Mouse (Mus musculus): ENCODE measurements around the gene Pfas.
"Not testable (repeated sequence)": the region's sequence is repeated elsewhere in the genome, so short reads cannot be mapped to it uniquely, and the experiment has no call there.

The Pfas gene

DNA sequence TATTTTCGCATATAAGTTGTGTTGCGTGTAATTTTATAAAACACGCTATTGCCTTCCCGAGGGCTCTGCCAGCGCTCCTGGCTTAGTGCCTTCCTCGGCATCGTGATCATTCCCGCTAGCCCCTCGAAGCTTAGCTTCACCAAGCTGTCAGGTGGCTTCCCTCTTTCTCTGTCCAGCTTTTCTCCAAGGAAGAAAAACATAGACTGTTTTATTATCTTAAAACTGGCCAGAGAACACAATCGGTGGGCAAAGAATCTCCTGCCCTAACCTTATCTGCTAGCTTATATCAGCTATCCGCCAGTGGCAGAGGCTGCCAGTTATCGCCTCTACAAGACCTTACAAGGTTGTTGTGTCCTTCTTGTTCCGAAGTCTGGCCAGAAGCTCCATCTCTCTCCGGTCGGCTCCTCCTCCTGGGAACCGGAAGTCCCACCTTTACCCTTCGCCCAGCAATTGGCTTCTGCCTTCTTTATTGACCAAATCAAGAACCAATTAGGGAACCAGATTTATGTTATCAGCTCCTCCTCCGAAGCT, 3.9 kb upstream of the Pfas start:
- DNase-seq, result peak; percentile 89 to 92

DNA sequence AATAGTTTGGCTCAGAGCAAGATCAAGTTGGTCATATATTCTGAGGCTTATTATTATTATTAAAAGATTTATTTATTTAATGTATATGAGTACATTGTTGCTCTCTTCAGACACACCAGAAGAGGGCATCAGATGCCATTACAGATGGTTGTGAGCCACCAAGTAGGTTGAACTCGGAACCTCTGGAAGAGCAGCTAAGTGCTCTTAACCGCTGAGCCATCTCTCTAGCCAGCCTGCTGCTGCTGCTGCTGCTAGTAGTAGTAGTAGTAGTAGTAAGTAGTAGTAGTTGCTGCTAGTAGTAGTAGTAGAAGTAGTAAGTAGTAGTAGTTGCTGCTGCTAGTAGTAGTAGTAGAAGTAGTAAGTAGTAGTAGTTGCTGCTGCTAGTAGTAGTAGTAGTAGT, 3.2 kb upstream of the Pfas start:
- not testable (repeated sequence) for DNase-seq

DNA sequence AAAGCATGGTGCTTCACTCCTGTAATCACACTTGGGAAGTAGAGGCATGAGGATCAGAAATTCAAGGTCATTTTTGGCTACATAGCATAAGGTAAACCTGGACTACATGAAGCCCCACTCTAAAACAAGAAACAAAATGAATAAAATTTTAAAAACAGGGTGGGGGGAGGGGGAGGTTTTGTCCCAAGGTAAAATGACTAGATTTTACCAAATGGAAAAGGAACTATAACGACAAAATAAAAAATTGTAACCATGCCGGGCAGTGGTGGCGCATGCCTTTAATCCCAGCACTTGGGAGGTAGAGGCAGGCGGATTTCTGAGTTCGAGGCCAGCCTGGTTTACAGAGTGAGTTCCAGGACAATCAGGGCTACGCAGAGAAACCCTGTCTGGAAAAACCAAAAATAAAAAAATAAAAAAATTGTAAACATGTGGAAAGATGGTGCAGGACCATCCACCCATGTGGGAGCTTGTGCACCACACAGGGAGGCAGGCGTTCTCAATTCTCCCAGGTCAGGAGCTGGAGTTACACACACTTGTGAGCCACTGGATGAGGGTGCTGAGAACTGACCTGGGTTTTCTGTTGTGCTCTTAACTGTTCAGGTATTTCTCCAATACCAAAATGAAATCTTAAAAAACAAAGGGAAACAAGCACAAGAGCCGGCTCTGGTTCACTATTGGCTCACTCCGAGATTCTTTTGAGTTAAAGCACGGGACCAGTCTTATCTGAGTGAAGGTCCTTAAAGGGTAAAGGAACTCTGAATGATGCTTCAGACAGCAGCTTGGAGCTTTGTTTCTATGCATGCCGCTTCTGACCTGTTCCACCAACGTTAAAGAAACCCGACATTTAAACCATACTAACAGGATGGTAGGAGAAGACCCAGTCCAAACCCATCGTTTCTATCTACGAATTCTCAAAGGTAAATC, 2.4 kb upstream of the Pfas start:
- DNase-seq, result no peak

DNA sequence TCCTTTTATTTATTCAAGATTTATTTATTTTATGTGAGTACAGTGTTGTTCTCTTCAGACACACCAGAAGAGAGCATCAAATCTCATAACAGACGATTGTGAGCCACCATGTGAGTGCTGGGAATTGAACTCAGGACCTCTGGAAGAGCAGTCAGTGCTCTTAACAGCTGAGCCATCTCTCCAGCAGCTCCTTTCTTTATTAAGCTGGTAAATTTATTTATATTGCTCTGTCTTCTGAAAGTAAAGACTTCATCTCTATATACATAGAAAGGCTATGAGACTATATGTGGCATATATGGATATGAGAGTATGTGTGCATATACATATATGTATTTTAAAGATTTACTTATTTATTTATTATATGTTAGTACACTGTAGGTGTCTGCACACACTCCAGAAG, 1.2 kb upstream of the Pfas start:
- DNase-seq, result no peak

DNA sequence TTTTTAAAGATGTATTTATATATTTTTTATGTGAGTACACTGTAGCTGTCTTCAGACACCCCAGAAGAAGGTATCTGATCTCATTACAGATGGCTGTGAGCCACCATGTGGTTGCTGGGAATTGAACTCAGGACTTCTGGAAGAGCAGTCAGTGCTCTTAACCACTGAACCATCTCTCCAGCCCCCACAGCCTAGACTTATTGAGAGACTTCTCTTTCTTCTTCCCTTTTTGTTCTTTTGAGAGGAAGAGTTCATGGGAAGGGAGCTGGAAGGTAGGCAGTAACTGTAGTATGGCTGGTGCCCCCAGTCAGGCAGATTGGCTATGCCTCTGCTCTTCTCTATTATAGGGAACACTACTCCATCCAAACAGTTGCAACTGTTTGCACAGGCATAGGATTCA, 1.7 kb downstream of the Pfas start:
- not testable (repeated sequence) for DNase-seq

DNA sequence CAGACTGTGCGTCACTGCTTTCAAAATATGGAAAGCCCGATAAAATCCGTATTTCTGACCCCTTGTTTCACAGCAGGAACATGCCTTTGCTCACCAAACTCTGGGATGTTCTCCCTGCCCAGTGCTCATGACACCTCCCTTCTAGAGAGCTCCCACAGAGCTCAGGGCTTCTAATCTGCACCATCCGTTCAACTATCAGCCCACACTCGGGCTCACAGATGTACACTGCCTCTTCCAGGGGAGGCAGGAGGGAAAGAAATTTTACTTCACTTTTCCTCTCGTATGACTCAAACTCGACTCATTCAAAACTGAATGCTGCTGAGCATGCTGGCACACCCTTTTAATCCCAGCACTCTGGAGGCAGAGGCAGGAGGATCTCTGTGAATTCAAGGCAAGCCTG, 3.1 kb downstream of the Pfas start:
- DNase-seq, result no peak

DNA sequence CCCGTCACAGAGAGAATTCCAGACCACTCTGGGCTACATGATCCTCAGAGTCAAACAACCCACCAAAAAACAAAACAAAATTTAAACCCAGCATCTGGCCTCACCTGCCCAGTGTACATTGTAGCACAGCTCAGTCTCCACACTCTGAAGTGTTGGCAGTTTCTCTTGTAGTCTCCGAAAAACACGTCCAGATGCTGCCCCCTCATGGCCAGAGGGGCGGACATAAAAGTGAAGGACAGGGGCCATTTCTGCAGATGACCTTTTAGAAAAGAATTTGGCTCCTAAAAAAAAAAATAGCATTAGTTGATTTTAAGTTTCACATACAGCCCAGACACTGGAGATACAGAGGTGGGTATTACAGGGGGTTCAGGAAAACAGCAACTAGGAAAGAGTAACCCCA, 4.7 kb downstream of the Pfas start:
- peak in 1 of 2 experiments; percentile 42 for DNase-seq

DNA sequence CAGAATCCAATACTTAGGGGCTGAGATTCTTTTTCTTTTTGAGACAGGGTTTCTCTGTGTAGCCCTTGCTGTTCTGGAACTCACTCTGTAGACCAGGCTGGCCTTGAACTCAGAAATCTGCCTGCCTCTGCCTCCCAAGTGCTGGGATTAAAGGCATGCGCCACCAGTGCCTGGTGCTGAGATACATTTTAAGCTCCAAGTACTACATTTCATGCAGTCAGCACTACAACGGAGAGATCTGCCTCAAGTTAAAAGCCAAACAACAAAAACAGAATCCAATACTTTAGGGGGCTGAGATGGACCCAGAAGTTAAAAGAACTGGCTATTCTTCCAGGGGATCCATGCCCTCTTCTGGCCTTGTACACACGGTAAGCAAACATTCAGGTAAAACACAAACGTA, 5.5 kb downstream of the Pfas start:
- DNase-seq, result not testable (repeated sequence)

DNA sequence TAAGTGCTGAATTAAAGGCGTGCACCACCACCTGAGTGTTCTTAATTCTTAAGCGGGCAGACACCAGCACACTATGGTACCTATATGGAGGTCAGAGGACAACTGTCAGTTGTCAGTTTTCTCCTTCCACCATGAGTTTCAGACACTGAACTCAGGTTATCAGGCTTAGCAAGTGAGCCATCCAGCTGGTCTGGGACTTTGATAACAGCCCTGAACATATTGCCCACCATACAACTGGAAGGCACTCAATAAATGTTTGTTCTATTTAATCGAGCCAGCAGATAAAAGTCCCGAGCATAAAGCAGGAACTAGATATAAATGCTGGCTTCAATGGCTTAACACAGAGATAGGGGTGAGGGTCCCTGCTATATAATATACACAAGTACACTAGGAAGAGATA, 11.2 kb downstream of the Pfas start:
- no peak for DNase-seq

DNA sequence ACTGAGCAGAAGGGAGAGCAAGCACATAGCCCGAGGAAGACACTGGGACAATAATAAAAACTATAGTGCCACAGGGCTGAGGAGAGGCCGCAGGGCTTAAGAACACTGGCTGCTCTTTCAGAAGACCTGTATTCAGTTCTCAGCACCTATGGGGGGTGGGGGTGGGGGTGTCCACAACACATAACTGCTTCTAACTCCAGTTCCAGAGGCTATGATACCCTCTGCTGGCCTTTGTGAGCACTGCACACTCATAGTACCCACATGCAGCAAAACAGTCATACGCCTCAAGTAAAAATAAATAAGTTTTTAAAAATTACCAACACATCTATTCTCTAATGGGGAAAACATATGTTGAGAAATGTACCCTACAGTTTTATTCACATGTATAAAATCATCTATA, 13.9 kb downstream of the Pfas start:
- DNase-seq, result peak in 1 of 2 experiments; percentile 60

DNA sequence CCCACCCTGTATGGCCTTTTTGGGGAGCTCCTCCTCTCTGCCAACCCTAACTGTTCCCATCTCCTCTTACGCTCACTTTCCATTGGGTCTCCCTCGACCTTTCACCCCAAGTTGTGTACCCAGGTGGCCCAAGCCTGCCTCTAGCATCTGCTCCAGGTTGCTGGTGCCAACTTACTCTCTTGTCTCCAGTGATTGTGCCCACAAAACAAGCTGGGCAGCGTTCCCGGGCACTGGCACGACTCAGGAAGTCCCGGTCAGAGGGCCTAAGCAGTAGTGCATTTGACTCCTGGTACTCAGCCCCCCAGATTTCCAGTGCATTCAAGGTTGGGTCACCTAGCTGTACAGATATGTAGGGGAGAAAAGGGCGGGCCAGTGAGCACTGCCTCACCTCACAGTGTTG, 15.1 kb downstream of the Pfas start:
- peak; percentile 82 to 89 for DNase-seq

DNA sequence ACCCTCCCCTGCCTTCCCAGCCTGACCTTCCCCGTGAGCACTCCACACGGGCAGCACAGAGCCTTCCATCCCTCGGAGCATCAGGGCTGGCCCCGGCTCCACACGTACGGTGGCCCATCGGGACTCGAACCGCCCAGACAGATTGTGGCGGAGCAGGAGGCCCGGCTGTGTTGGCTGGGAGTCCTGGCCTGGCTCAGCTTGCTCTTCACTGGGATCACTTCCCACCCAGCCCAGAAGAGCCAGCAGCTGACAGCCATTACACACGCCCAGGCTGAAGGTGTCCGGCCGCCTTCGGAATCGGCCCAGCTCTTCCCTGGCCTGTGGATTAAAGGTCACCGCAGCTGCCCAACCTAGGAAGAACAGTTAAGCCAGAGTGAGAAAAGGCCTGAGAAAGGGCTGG, 19.9 kb downstream of the Pfas start:
- peak; percentile 84 to 89 for DNase-seq

DNA sequence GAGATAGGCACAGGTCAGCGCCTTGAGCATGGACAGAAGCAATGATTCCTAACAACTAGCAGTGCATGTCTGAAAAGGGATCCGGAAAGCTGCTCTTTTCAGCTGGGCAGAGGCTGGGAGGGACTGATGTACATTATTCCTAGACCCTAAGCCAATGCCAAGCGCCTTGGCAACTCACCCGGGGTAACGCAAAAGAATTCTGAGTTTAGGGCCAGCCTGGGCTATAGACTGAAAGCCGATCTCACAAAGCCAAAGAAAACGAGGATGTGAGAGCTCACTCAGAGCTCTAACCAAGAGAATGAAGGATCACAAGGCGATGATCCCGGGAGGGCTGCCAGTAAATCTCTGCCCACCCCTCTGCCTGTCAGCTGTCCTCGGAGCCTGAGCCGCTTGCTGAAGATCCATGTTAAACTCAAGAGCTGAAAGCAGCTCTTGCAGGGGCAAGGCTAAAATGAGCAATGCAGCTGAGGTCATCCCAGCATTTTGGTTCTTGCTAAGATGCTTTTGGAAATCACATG, 20.8 kb downstream of the Pfas start:
- DNase-seq, result peak; percentile 61 to 72

DNA sequence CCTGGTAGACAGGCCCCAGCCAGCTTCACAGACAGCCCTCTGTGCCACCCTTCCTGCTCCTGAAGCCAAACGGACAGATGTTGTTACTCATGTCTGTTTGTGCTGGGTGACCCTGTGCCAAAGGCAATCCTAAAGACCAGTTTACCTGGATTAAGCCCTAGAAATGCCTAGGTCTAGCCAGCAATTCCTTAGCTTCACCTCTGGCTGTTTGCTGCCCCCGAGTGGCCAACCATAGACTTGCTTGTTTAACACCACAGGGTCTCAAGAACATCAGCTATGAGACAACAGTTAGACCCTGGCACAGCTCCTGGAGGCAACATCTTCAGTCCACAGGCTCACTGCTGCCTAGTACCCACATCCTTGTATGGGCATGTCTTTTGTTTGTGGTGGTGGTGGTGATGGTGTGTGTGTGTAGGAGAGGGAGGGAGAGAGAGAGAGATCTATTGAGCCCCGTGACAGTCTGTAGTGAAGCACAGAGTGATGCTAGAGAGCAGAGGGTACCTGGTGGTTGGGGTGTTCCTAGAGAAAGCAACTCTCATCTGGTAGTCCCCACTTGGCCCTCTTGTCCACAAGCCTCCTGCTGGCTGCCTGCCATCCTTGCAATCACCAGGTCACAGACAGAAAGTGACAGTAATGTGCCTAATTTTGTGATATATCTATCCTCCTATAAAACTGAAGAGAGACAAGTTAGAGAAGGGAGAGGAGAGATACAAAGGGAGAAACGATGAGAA, 25.5 kb downstream of the Pfas start:
- DNase-seq, result peak; percentile 86 to 92

DNA sequence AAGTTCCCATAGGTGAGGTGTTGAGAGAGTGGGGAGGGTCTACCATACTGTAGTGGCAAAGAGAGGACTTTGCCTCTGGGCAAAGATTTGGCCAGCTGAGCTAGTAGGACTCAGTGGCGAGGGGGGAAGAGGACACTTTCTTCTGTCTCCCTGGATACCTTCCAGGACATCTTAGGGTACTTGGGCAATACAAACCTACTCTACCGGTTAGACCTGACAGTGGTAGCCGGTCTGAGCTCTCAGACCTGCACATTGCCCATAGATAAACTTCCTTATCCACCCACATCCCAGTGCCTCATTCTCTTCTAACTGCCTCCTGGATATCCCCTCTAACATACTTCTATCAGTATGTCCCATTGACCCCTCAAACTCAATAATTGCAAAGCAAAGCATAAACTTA, 27.3 kb downstream of the Pfas start:
- DNase-seq, result no peak

DNA sequence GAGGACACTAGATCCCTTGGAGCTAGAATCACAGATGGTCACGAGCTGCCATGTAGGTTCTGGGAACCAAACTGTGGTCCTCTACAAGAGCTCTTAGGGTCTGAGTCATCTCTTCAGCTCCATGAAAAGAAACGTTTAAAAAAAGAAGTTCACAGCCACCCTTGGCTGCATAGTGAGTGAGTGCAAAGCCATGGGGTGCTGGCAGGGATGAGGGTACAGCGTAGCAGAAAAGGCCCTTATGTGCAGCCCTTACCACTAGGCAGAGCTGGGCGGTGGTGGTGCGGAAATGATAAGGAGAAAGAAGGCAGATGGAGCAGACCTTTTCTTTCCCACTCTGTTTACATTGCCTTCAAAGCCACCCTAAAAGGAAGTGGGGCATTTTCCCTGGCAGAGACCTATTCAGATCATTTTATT, 28.9 kb downstream of the Pfas start:
- DNase-seq, result no peak

DNA sequence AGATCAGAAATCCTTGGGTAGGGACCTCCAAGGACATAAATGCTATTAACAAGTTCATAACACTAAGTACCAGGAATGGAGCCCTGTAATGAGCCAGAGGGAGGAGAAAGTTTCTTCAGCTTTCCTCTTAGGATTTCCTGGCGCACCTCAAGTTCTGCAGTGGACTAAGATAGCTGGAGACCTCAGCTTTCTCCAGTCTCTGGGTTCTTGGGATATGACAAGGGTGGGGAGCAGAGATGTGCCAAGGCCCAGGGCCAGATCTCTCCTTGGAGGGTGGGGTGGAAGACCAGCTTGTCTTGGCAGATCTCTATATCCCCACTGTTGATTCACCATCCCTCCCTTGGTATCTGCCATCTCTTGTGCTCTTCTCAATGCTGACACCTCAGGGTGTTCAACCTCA, 32.7 kb downstream of the Pfas start:
- DNase-seq, result no peak

DNA sequence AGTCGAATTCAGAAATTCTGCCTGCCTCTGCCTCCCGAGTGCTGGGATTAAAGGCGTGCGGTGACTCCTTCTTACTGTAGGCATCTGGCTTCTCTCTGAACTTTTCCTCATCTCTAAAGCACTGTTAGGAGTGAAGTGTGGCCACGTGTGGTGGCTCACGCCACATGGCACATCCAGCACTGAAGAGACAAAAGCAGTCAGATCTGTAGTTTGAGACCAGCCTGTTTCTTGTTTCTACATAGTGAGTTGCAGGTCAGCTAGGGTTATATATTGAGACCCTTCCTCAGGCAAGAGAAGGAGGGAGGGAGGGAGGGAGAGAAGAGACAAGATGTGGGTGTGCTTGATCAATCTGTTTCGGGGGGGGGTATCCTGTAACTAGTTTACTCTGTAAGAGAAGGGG, 33.2 kb downstream of the Pfas start, which contains the start of gene Rangrf:
Gene Rangrf (minus strand): TSS at position 101 of the 400 bp plus-strand sequence.
- DNase-seq, result no peak

DNA sequence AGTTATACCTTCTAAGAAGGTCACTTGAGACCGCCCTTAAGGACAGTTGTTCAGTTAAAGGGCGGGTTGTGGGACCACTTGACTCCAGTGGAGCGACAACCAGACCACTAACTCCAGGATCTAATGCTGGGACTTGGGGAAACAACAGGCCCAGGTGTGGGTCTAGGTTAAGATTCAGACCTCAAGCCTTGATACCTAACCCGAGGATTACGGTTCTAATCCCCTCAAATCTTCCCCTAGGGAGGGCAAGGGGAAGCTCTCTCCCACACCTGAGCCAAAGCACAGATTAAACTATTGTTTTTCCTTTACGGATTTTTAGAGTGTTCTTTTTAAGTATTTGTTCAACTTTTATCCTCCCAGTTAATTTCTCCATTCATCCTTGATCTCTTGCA, 34.2 kb downstream of the Pfas start:
- DNase-seq, result no peak

DNA sequence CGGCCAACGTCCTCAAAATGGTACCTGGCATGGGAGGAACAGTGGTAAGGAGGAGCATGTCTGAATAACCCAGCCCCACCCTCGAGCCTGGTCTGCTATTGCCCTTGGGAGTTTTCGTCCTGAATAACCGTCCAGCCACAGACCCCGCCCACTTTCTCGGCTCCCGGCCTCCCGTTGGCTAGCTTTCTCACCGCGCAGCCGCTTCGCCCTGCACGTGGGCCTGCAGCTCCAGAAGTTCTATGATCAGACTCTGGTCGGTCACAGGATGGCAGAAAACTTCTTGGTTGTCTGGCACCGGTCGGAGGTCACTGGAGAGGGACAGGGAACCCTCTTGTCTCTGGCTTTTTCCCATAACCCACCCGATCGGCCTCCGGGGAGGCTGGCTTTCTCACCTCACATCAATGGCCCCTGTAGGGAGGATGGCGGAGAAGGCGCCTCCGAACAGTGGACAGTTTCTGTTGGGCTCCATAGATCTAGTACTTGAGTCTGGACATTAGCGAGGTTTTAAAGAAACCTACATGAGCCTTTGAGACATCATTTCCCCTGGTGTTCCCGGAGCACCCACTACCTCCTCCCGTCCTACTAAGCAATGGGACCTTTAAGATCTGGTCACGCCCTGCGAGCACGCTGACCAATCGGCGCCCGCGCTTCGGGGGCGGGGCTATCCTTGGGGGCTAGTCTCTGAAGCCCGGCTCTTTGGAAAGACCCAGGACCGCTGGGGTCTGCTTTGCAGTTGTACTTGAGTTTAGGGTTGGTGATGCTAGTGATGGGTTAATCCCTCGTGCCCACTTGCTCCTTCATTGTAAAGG, 34.8 kb downstream of the Pfas start:
- peak; percentile 89 to 90 for DNase-seq

DNA sequence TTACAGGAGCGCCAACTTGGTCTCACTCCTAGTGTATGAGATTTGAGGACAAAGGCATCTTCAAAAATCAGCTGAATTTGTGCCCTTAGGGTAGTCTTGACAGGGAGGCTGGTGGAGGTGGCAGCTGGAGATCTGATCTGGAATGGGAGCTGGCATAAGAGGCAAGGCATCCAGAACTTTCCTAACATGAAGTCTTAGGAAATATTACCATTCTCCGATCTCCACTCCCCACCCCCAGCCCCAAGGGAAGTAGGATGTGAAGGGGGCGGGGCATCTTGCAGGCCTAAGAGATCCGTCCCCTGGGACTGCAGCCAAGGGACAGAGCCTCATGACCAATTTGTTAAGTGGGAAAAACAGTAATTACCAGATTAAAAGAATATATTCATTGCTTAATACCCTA, 38.0 kb downstream of the Pfas start:
- DNase-seq, result no peak

DNA sequence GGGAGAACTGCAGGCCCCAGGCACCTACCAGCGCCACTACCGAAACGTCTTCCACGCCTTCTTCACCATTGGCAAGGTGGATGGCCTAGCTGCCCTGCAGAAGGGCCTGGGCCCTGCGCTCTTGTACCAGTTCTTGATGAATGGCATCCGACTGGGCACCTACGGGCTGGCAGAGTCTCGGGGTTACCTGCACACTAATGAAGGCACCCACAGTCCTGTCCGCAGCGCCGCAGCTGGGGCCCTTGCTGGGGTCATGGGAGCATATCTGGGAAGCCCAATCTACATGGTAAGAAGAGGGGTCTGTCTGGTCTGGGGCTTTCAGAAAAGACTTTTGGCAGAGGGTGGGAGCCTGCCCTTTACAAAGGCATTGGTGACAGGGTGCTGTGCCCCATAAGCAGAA, 39.5 kb downstream of the Pfas start:
- DNase-seq, result no peak

All from cerebellum, postnatal 14 days (tissue).